Mouse (Mus musculus) megakaryocyte, embryonic 14.5 days (primary cell): ENCODE measurements around the gene Anln.

Source experiments
- FLI1 ChIP-seq: IDR thresholded peaks from 2 replicates; pipeline ENCODE4 v1.6.1; 2012; ENCODE audit warnings: low read length, inconsistent platforms, mixed read lengths
- GATA1 ChIP-seq: IDR thresholded peaks from 3 replicates; pipeline ENCODE4 v1.6.1; 2012; ENCODE audit warnings: mixed read lengths, low read length, inconsistent platforms, borderline replicate concordance

DNA sequence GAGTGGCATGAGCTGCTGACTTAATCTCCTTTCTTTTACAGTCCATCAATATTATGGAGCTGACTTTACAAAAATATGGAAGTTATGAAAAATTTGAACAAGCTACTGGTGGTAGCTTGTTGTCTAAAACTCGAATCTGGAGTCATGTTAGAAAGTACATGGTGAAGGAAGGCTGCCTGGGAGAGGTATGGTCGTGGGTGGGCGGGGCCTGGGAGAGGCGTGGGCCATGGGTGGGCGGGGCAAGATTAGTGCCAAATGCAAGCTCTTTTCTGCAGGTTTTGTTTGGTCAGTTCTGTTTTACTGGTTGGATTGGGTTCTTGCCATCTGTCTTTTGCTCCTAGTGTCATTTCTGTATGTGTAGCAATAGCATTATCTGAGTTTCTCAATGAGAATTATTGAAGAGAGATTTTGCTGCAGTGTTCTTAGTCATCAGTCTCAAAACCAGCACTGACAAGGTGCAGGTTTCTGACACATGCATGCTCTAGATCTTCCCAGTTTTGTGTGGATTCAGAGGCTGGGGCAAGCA lies 41.4 kb upstream of the Anln start:
- TF ChIP-seq GATA1 (no peak), FLI1 (no peak)
